Mouse (Mus musculus): Measurements from ENCODE around the gene Gmnn. TPM values are rescaled to one million over a fixed set of nuclear protein-coding genes. Genes with fewer than 3 reads are reported as not detected.
"Not testable (repeated sequence)": the region's sequence is repeated elsewhere in the genome, so short reads cannot be mapped to it uniquely, and the experiment has no call there.

Gmnn gene
- polyA plus RNA-seq, 1 experiment: 129 TPM

GRCm38 (mm10) chr13:24787477-24787876, 25.8 kb upstream of the Gmnn start:
- Histone ChIP-seq H3K9ac (ENCODE audit: low read depth, poor library complexity, severe bottlenecking) (no peak overlapping the region), H3K4me1 (ENCODE audit: control insufficient read depth, insufficient read depth, low read length) (no peaks in the 10 kb centered on the region), H3K27ac (ENCODE audit: insufficient read depth, low read length) (no peak overlapping the region), H3K36me3 (ENCODE audit: control insufficient read depth, insufficient read depth, low read length, poor library complexity, severe bottlenecking) (no peaks in the 10 kb centered on the region), H3K27me3 (ENCODE audit: control insufficient read depth, insufficient read depth, low read length, poor library complexity, severe bottlenecking) (no peaks in the 10 kb centered on the region), H3K4me3 (ENCODE audit: low read depth, low read length) (no peak overlapping the region), H3K9me3 (replicated peaks; ENCODE audit: control insufficient read depth, insufficient read depth, low read length, poor library complexity, severe bottlenecking) (no peaks in the 10 kb centered on the region; the same call in 1 of the 2 replicates)
- no peak for TF ChIP-seq EP300 (IDR thresholded peaks at IDR 0.05; ENCODE audit: insufficient read depth, low read depth, low read length)

- no peaks in the 10 kb centered on the region for H3K36me3 ChIP-seq (ENCODE audit: control insufficient read depth, insufficient read depth, low read length, poor library complexity, severe bottlenecking)
- no peak overlapping the region for H3K27ac ChIP-seq (ENCODE audit: insufficient read depth, low read length)
- TF ChIP-seq CTCF (IDR thresholded peaks at IDR 0.05; ENCODE audit: low read depth, low read length): no peak
- TF ChIP-seq EP300 (IDR thresholded peaks at IDR 0.05; ENCODE audit: insufficient read depth, low read depth, low read length): no peak
- no peak for TF ChIP-seq POLR2A (IDR thresholded peaks at IDR 0.05; ENCODE audit: insufficient read depth, low read length)
- H3K4me3 ChIP-seq (ENCODE audit: low read depth, low read length): no peak overlapping the region
- H3K9ac ChIP-seq (ENCODE audit: low read depth, poor library complexity, severe bottlenecking): no peak overlapping the region
- H3K27me3 ChIP-seq (ENCODE audit: control insufficient read depth, insufficient read depth, low read length, poor library complexity, severe bottlenecking): no peaks in the 10 kb centered on the region
- H3K9me3 ChIP-seq (replicated peaks; ENCODE audit: control insufficient read depth, insufficient read depth, low read length, poor library complexity, severe bottlenecking): no peaks in the 10 kb centered on the region; the same call in 1 of the 2 replicates
- H3K4me1 ChIP-seq (ENCODE audit: control insufficient read depth, insufficient read depth, low read length): no peaks in the 10 kb centered on the region
Observed at GRCm38 (mm10) chr13:24786014-24786490, 24.3 kb upstream of the Gmnn start.

GRCm38 (mm10) chr13:24781916-24782315, 20.2 kb upstream of the Gmnn start:
- H3K4me3 ChIP-seq (ENCODE audit: low read depth, low read length): no peak overlapping the region
- no peak overlapping the region for H3K9ac ChIP-seq (ENCODE audit: low read depth, poor library complexity, severe bottlenecking)
- H3K4me1 ChIP-seq (ENCODE audit: control insufficient read depth, insufficient read depth, low read length): no peaks in the 10 kb centered on the region
- no peak for TF ChIP-seq EP300 (IDR thresholded peaks at IDR 0.05; ENCODE audit: insufficient read depth, low read depth, low read length)
- TF ChIP-seq CTCF (IDR thresholded peaks at IDR 0.05; ENCODE audit: low read depth, low read length): no peak
- no peak for TF ChIP-seq POLR2A (IDR thresholded peaks at IDR 0.05; ENCODE audit: insufficient read depth, low read length)
- no peaks in the 10 kb centered on the region; the same call in 1 of the 2 replicates for H3K9me3 ChIP-seq (replicated peaks; ENCODE audit: control insufficient read depth, insufficient read depth, low read length, poor library complexity, severe bottlenecking)
- H3K27me3 ChIP-seq (ENCODE audit: control insufficient read depth, insufficient read depth, low read length, poor library complexity, severe bottlenecking): no peaks in the 10 kb centered on the region
- no peaks in the 10 kb centered on the region for H3K36me3 ChIP-seq (ENCODE audit: control insufficient read depth, insufficient read depth, low read length, poor library complexity, severe bottlenecking)
- H3K27ac ChIP-seq (ENCODE audit: insufficient read depth, low read length): no peak overlapping the region

- no peaks in the 10 kb centered on the region for H3K4me1 ChIP-seq (ENCODE audit: control insufficient read depth, insufficient read depth, low read length)
- no peaks in the 10 kb centered on the region for H3K9me3 ChIP-seq (replicated peaks; ENCODE audit: control insufficient read depth, insufficient read depth, low read length, poor library complexity, severe bottlenecking)
- H3K36me3 ChIP-seq (ENCODE audit: control insufficient read depth, insufficient read depth, low read length, poor library complexity, severe bottlenecking): no peaks in the 10 kb centered on the region
- no peak overlapping the region for H3K4me3 ChIP-seq (ENCODE audit: low read depth, low read length)
- H3K9ac ChIP-seq (ENCODE audit: low read depth, poor library complexity, severe bottlenecking): no peak overlapping the region
- H3K27me3 ChIP-seq (ENCODE audit: control insufficient read depth, insufficient read depth, low read length, poor library complexity, severe bottlenecking): no peaks in the 10 kb centered on the region
- no peak overlapping the region for H3K27ac ChIP-seq (ENCODE audit: insufficient read depth, low read length)
- no peak for TF ChIP-seq CTCF (IDR thresholded peaks at IDR 0.05; ENCODE audit: low read depth, low read length)
- TF ChIP-seq POLR2A (IDR thresholded peaks at IDR 0.05; ENCODE audit: insufficient read depth, low read length): no peak
- TF ChIP-seq EP300 (IDR thresholded peaks at IDR 0.05; ENCODE audit: insufficient read depth, low read depth, low read length): no peak
Observed at GRCm38 (mm10) chr13:24778706-24779380, 17.1 kb upstream of the Gmnn start.

GRCm38 (mm10) chr13:24778026-24778425, 16.3 kb upstream of the Gmnn start:
- H3K9ac ChIP-seq (ENCODE audit: low read depth, poor library complexity, severe bottlenecking): no peak overlapping the region
- no peaks in the 10 kb centered on the region for H3K36me3 ChIP-seq (ENCODE audit: control insufficient read depth, insufficient read depth, low read length, poor library complexity, severe bottlenecking)
- H3K27ac ChIP-seq (ENCODE audit: insufficient read depth, low read length): no peak overlapping the region
- no peak overlapping the region for H3K4me3 ChIP-seq (ENCODE audit: low read depth, low read length)
- no peaks in the 10 kb centered on the region for H3K27me3 ChIP-seq (ENCODE audit: control insufficient read depth, insufficient read depth, low read length, poor library complexity, severe bottlenecking)
- no peaks in the 10 kb centered on the region for H3K9me3 ChIP-seq (replicated peaks; ENCODE audit: control insufficient read depth, insufficient read depth, low read length, poor library complexity, severe bottlenecking)
- no peaks in the 10 kb centered on the region for H3K4me1 ChIP-seq (ENCODE audit: control insufficient read depth, insufficient read depth, low read length)
- TF ChIP-seq CTCF (IDR thresholded peaks at IDR 0.05; ENCODE audit: low read depth, low read length): no peak

GRCm38 (mm10) chr13:24776146-24776844, 14.6 kb upstream of the Gmnn start:
- Histone ChIP-seq H3K27ac (ENCODE audit: insufficient read depth, low read length) (no peak overlapping the region), H3K4me3 (ENCODE audit: low read depth, low read length) (no peak overlapping the region), H3K9ac (ENCODE audit: low read depth, poor library complexity, severe bottlenecking) (no peak overlapping the region), H3K9me3 (replicated peaks; ENCODE audit: control insufficient read depth, insufficient read depth, low read length, poor library complexity, severe bottlenecking) (0 out of 2 replicates have a peak, but pooled peaks cover 2% of the 10 kb centered on the region), H3K4me1 (ENCODE audit: control insufficient read depth, insufficient read depth, low read length) (no peaks in the 10 kb centered on the region), H3K27me3 (ENCODE audit: control insufficient read depth, insufficient read depth, low read length, poor library complexity, severe bottlenecking) (no peaks in the 10 kb centered on the region), H3K36me3 (ENCODE audit: control insufficient read depth, insufficient read depth, low read length, poor library complexity, severe bottlenecking) (no peaks in the 10 kb centered on the region)
- TF ChIP-seq CTCF (IDR thresholded peaks at IDR 0.05; ENCODE audit: low read depth, low read length) (peak; percentile 74), POLR2A (IDR thresholded peaks at IDR 0.05; ENCODE audit: insufficient read depth, low read length) (no peak), EP300 (IDR thresholded peaks at IDR 0.05; ENCODE audit: insufficient read depth, low read depth, low read length) (no peak)

GRCm38 (mm10) chr13:24771482-24771881, 9.8 kb upstream of the Gmnn start:
- H3K9ac ChIP-seq (ENCODE audit: low read depth, poor library complexity, severe bottlenecking); H3K4me3 ChIP-seq (ENCODE audit: low read depth, low read length); H3K4me1 ChIP-seq (ENCODE audit: control insufficient read depth, insufficient read depth, low read length); H3K36me3 ChIP-seq (ENCODE audit: control insufficient read depth, insufficient read depth, low read length, poor library complexity, severe bottlenecking); H3K27me3 ChIP-seq (ENCODE audit: control insufficient read depth, insufficient read depth, low read length, poor library complexity, severe bottlenecking); H3K27ac ChIP-seq (ENCODE audit: insufficient read depth, low read length): not testable (repeated sequence)
- H3K9me3 ChIP-seq (replicated peaks; ENCODE audit: control insufficient read depth, insufficient read depth, low read length, poor library complexity, severe bottlenecking): peaks cover 14% of the 10 kb centered on the region

GRCm38 (mm10) chr13:24767809-24768208, 6.1 kb upstream of the Gmnn start:
- not testable (repeated sequence) for H3K4me3 ChIP-seq (ENCODE audit: low read depth, low read length); H3K9ac ChIP-seq (ENCODE audit: low read depth, poor library complexity, severe bottlenecking); H3K27me3 ChIP-seq (ENCODE audit: control insufficient read depth, insufficient read depth, low read length, poor library complexity, severe bottlenecking); H3K4me1 ChIP-seq (ENCODE audit: control insufficient read depth, insufficient read depth, low read length); H3K36me3 ChIP-seq (ENCODE audit: control insufficient read depth, insufficient read depth, low read length, poor library complexity, severe bottlenecking); H3K27ac ChIP-seq (ENCODE audit: insufficient read depth, low read length)
- H3K9me3 ChIP-seq (replicated peaks; ENCODE audit: control insufficient read depth, insufficient read depth, low read length, poor library complexity, severe bottlenecking): peaks cover 14% of the 10 kb centered on the region

All from ES-Bruce4 (cell line).